Mouse (Mus musculus) kidney, postnatal 0 days (tissue): ENCODE results near the gene Cavin4. TPM values are rescaled to one million over a fixed set of nuclear protein-coding genes. Genes with fewer than 3 reads are reported as not detected.
"Not testable (repeated sequence)": the region's sequence is repeated elsewhere in the genome, so short reads cannot be mapped to it uniquely, and the experiment has no call there.

Experiments
- ATAC-seq: fragments of 200-750 bp; cut with Nextera tagmentation; replicated peaks from 2 replicates; pipeline ENCODE4 v1.8.0; 2017; ENCODE audit warnings: low read depth, moderate number of reproducible peaks, moderate TSS enrichment, moderate library complexity; ENCODE audit not compliant: low FRiP score
- DNase-seq: peaks from one replicate; pipeline ENCODE4 v3.0.0-alpha.2; 2016; ENCODE audit warnings: low spot score
- H3K27ac ChIP-seq: fragments of 300-500 bp; sonication (generic); 2 replicates; pipeline ENCODE4 v1.5.1; 2014; ENCODE audit warnings: mild to moderate bottlenecking
- H3K27me3 ChIP-seq: fragments of 300-500 bp; sonication (generic); 2 replicates; pipeline ENCODE4 v1.6.1; 2014; ENCODE audit warnings: low read length, mixed read lengths; ENCODE audit not compliant: insufficient read depth
- H3K36me3 ChIP-seq: fragments of 300-500 bp; sonication (generic); 2 replicates; pipeline ENCODE4 v1.6.1; 2014; ENCODE audit warnings: low read length, mixed read lengths; ENCODE audit not compliant: insufficient read depth
- H3K4me1 ChIP-seq: fragments of 300-500 bp; sonication (generic); replicated peaks from 2 replicates; pipeline ENCODE4 v1.6.1; 2014; ENCODE audit warnings: antibody characterized with exemption, low read length, mixed read lengths; ENCODE audit not compliant: insufficient read depth
- H3K4me2 ChIP-seq: fragments of 300-500 bp; sonication (generic); 2 replicates; pipeline ENCODE4 v1.6.1; 2014; ENCODE audit warnings: mild to moderate bottlenecking, low read length, moderate library complexity, mixed read lengths
- H3K4me3 ChIP-seq: fragments of 300-500 bp; sonication (generic); replicated peaks from 2 replicates; pipeline ENCODE4 v1.5.1; 2014; ENCODE audit warnings: low read depth, low read length
- H3K9ac ChIP-seq: fragments of 300-500 bp; sonication (generic); 2 replicates; pipeline ENCODE4 v1.6.1; 2014; ENCODE audit warnings: low read depth, low read length
- H3K9me3 ChIP-seq: fragments of 300-500 bp; sonication (generic); replicated peaks from 2 replicates; pipeline ENCODE4 v1.6.1; 2016; ENCODE audit warnings: low read length, inconsistent platforms, mixed read lengths
- CTCF ChIP-seq: IDR thresholded peaks from 2 replicates; pipeline ENCODE4 v1.5.1; 2016; ENCODE audit warnings: antibody characterized with exemption, low read depth, mild to moderate bottlenecking, moderate library complexity
- WGBS: fragments of 180-500 bp; shearing (Covaris S2); extraction: QIAGEN DNeasy Blood & Tissue Kit; methylation state at CpG from one replicate; pipeline ENCODE4 v1.1.7; 2014; 5-methylcytosine and 5-hydroxymethylcytosine counted together
- polyA plus RNA-seq: library from polyadenylated mRNA; unstranded; fragments of >200 nt; fragmentation: Nextera tagmentation; extraction: Ambion mirVana; gene quantifications from 2 replicates; pipeline ENCODE4 v1.2.1, GENCODE M21; 2015

Gene Cavin4
- polyA plus RNA-seq, 1 experiment from 2014 or later, result 0.26 TPM

GRCm38 (mm10) chr4:48677276-48677675 lies 14.0 kb downstream of the Cavin4 start:
- H3K9ac ChIP-seq, result no peak overlapping the region
- no peaks in the 10 kb centered on the region for H3K9me3 ChIP-seq
- no peak overlapping the region for H3K4me3 ChIP-seq
- H3K27me3 ChIP-seq, result no peaks in the 10 kb centered on the region
- H3K36me3 ChIP-seq, result peaks cover 4% of the 10 kb centered on the region; the same call in 1 of the 2 replicates
- no peaks in the 10 kb centered on the region for H3K4me1 ChIP-seq
- ATAC-seq, result no peak
- TF ChIP-seq CTCF, result no peak
- no peak overlapping the region for H3K4me2 ChIP-seq
- DNase-seq, result no peak
- 96% methylated on average over 8 of the region's 8 CpGs for WGBS
- H3K27ac ChIP-seq, result no peak overlapping the region

DNA sequence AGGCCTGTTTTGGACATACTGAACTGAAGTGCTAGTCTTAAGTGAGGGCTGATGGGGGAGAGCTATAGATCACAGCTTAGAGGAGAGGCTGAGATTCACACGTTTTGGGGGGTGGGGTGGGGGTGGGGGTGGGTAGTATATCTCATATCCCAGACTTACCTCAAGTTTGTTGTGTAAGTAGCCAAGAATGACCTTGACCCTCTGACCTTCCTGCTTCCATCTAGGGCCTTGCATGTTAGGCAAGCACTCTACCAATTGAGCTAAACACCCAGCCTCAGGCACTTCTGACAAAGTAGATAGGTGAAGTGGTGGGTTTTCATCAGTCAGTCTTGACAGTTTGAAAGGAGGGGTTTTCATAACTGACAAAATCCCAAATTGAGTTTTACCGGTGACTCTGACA lies 14.5 kb downstream of the Cavin4 start:
- TF ChIP-seq CTCF, result no peak
- no peak overlapping the region for H3K4me2 ChIP-seq
- WGBS, result 74% methylated on average over 2 of the region's 2 CpGs
- H3K9me3 ChIP-seq, result no peaks in the 10 kb centered on the region
- DNase-seq, result no peak
- H3K36me3 ChIP-seq, result no peaks in the 10 kb centered on the region
- no peak overlapping the region for H3K4me3 ChIP-seq
- H3K27ac ChIP-seq, result no peak overlapping the region
- H3K9ac ChIP-seq, result no peak overlapping the region
- H3K27me3 ChIP-seq, result no peaks in the 10 kb centered on the region
- no peak for ATAC-seq
- no peaks in the 10 kb centered on the region for H3K4me1 ChIP-seq

DNA sequence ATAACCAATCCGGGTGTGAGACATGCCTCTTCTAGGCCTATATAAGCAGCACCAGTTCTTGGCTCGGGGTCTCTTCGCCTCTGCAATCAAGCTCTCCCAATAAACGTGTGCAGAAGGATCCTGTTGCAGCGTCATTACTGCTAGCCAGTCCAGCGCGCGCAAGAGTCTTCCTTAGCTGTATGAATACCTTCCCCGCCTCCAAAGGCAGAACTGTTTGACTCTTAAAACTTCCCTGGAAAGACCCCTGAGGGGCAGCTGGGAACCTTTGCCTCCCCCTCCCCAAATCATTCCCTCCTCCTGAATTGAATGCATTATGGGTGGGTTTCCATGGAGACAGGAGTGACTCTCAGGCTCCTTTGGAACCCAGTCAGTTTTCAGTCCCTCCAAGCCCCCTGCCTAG lies 15.5 kb downstream of the Cavin4 start:
- TF ChIP-seq CTCF, result no peak
- Histone ChIP-seq H3K27ac (no peak overlapping the region), H3K4me1 (no peaks in the 10 kb centered on the region), H3K36me3 (no peaks in the 10 kb centered on the region), H3K9ac (no peak overlapping the region), H3K4me3 (no peak overlapping the region), H3K9me3 (no peaks in the 10 kb centered on the region), H3K4me2 (no peak overlapping the region), H3K27me3 (no peaks in the 10 kb centered on the region)
- no peak for ATAC-seq
- WGBS, result 92% methylated on average over 9 of the region's 9 CpGs
- no peak for DNase-seq

DNA sequence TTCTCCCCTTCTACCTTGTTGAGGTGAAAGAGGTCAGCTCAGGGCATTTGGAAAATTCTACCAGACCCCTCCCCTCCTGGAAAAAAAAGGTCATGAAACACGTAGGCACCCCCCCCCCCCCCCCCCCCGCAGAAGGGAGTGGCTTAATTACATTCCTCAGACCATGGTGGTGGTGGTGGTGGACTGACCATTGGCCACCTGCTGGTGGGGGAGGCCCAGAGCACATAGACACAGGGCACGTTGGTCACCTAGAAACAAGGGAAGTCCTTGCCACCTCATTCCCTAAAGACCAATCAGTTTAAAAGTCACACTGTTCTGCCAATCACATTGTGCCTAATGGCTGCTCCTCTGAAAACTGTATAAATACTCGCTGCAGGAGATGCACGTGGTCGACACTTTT lies 16.4 kb downstream of the Cavin4 start:
- TF ChIP-seq CTCF, result 0 out of 2 replicates have a peak, but pooled peaks have one; percentile 26
- H3K4me2 ChIP-seq, H3K9me3 ChIP-seq, H3K27me3 ChIP-seq, H3K4me1 ChIP-seq, H3K4me3 ChIP-seq, DNase-seq, H3K36me3 ChIP-seq, H3K9ac ChIP-seq, H3K27ac ChIP-seq: not testable (repeated sequence)
- peak; percentile 53; the same call in 1 of the 2 replicates for ATAC-seq
- WGBS, result 61% methylated on average over 5 of the region's 6 CpGs

- ATAC-seq, result no peak
- 0 out of 2 replicates have a peak overlapping the region, but pooled peaks have one; percentile 13 for H3K9ac ChIP-seq
- H3K9me3 ChIP-seq, result no peaks in the 10 kb centered on the region
- H3K4me3 ChIP-seq, result no peak overlapping the region
- no peak for TF ChIP-seq CTCF
- DNase-seq, result no peak
- 66% methylated on average over 7 of the region's 7 CpGs for WGBS
- H3K4me2 ChIP-seq, result peak overlapping the region; percentile 36; the same call in 1 of the 2 replicates
- no peak overlapping the region for H3K27ac ChIP-seq
- H3K27me3 ChIP-seq, result no peaks in the 10 kb centered on the region
- no peaks in the 10 kb centered on the region for H3K36me3 ChIP-seq
- no peaks in the 10 kb centered on the region for H3K4me1 ChIP-seq
Observed at GRCm38 (mm10) chr4:48680214-48680613, 16.9 kb downstream of the Cavin4 start.

DNA sequence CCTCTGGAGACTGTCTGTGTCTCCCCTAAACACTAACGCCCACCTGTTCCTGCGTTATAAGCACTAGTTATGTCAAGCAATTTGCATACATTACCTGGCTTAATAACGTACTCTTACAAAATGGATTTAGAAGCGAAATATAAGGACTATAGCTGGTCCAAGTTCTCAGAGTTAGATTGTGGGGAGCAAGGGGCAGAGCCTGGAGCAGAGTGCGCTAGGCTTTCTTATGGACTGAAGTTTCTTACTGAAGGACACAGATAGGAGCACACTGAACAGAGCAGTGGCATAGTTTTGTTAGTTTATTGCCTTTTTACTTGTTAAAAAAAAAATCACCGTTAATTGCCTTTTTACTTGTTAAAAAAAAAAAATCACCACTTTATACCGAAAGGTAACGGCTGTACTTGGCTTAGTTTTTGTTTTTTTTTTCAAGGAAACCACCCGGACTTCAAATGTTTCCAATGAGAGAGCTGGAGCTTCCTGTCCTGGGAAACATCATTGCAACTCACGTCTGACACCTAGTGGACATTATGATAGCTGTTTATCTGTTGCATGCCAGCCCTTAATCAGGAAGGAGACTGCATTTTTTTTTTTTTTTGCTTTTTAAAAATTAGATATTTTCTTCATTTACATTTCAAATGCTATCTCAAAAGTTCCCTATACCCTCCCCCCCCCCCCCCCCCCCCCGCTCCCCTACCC lies 17.5 kb downstream of the Cavin4 start:
- Histone ChIP-seq H3K4me1 (no peaks in the 10 kb centered on the region), H3K27me3 (no peaks in the 10 kb centered on the region), H3K27ac (no peak overlapping the region), H3K4me2 (peak overlapping the region; percentile 36), H3K9ac (no peak overlapping the region), H3K9me3 (no peaks in the 10 kb centered on the region), H3K4me3 (no peak overlapping the region), H3K36me3 (no peaks in the 10 kb centered on the region)
- peak; percentile 81 for TF ChIP-seq CTCF
- 35% methylated on average over 10 of the region's 11 CpGs for WGBS
- ATAC-seq (no peak), DNase-seq (peak; percentile 94)

DNA sequence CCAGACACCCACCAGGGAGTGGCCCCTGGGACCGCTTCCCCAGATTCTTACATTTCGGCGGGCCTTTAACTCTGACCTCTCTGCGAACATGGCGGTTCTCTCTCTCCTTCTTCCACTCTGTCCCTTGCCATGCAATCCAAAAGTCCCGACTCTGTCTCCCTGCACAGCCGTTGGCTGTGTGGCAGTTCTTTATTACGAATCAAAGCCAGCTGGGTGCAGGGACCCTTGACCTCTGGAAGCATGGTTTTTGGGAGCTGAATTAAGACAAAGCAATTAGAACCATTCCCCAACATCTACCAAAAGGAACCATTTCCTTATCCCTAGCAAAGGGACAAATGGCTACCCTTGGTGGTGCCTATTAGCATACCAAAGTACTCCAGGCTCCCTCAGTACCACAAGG lies 19.8 kb downstream of the Cavin4 start:
- Histone ChIP-seq H3K4me3 (no peak overlapping the region), H3K27ac (no peak overlapping the region), H3K27me3 (no peaks in the 10 kb centered on the region), H3K9me3 (no peaks in the 10 kb centered on the region), H3K9ac (no peak overlapping the region), H3K4me1 (no peaks in the 10 kb centered on the region), H3K4me2 (no peak overlapping the region), H3K36me3 (no peaks in the 10 kb centered on the region)
- DNase-seq, result no peak
- 88% methylated on average over 8 of the region's 8 CpGs for WGBS
- ATAC-seq, result no peak
- no peak for TF ChIP-seq CTCF

DNA sequence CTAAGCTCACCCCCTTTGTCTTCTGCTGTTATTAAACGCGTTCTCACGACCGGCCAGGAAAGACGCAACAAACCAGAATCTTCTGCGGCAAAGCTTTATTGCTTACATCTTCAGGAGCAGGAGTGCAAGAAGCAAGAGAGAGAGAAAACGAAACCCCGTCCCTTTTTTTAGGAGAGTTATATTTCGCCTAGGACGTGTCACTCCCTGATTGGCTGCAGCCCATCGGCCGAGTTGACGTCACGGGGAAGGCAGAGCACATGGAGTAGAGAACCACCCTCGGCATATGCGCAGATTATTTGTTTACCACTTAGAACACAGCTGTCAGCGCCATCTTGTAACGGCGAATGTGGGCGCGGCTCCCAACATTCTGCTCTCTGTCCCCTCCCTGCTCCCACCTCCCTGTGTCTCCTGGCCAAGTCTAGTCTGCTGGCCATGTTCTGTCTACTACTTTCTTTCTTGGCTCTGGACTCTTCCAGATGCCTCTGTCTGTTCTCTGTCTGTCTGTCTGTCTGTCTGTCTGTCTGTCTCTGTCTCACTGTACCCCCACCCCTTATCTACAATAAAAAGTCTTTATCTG lies 20.4 kb downstream of the Cavin4 start:
- WGBS, result 94% methylated on average over 12 of the region's 21 CpGs
- not testable (repeated sequence) for ATAC-seq, H3K4me1 ChIP-seq, H3K4me2 ChIP-seq, H3K36me3 ChIP-seq, DNase-seq, H3K27me3 ChIP-seq, H3K9me3 ChIP-seq, H3K27ac ChIP-seq, H3K4me3 ChIP-seq, H3K9ac ChIP-seq
